Mouse (Mus musculus): ENCODE results near the gene Arntl.

DNA sequence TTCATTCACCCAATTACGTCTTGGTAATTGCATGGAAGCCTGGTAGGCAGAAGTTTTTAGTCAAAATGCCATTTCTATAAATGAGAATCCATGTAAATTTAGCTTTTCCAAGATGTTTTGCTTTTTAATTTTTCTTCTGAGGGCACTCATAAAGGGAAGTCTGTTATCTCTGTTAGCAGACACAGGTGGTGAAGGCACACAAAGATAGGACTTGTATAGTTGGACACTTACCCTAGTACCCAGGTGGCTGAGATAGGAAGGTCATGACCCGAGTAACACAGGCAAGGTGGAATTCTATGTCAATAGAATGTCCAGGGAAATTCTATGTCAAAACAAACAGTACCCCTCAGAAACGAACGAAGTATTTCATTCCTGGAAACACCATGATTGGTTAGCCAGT is 84.9 kb downstream of the Arntl start:
- TF ChIP-seq EP300 (IDR thresholded peaks at IDR 0.05; ENCODE audit: low read depth) (peak; percentile 67), CTCF (IDR thresholded peaks at IDR 0.05; ENCODE audit: low read depth) (no peak)

All from liver, postnatal 0 days (tissue).